Mouse (Mus musculus) hindbrain, embryonic 13.5 days (tissue): Measurements from ENCODE around the gene Pfn4. TPM values are rescaled to one million over a fixed set of nuclear protein-coding genes. Genes with fewer than 3 reads are reported as not detected.

Experiments
- ATAC-seq: fragments of 200-750 bp; cut with Nextera tagmentation; 2 replicates; pipeline ENCODE4 v1.8.0; 2017; ENCODE audit warnings: moderate TSS enrichment; ENCODE audit not compliant: low FRiP score
- H3K27ac ChIP-seq: fragments of 300-500 bp; sonication (generic); 2 replicates; pipeline ENCODE4 v1.5.1; 2015; ENCODE audit warnings: inconsistent platforms, mild to moderate bottlenecking, moderate library complexity
- H3K27me3 ChIP-seq: fragments of 300-500 bp; sonication (generic); 2 replicates; pipeline ENCODE4 v1.6.1; 2015; ENCODE audit warnings: mild to moderate bottlenecking, inconsistent platforms
- H3K36me3 ChIP-seq: fragments of 300-500 bp; sonication (generic); 2 replicates; pipeline ENCODE4 v1.6.1; 2015; ENCODE audit warnings: mild to moderate bottlenecking, inconsistent platforms
- H3K4me1 ChIP-seq: fragments of 300-500 bp; sonication (generic); replicated peaks from 2 replicates; pipeline ENCODE4 v1.6.1; 2015; ENCODE audit warnings: inconsistent platforms
- H3K4me2 ChIP-seq: fragments of 300-500 bp; sonication (generic); 2 replicates; pipeline ENCODE4 v1.6.1; 2015; ENCODE audit warnings: inconsistent platforms, mild to moderate bottlenecking, moderate library complexity
- H3K4me3 ChIP-seq: fragments of 300-500 bp; sonication (generic); 2 replicates; pipeline ENCODE4 v1.5.1; 2015; ENCODE audit warnings: mild to moderate bottlenecking, inconsistent platforms
- H3K9ac ChIP-seq: fragments of 300-500 bp; sonication (generic); 2 replicates; pipeline ENCODE4 v1.6.1; 2015; ENCODE audit warnings: mild to moderate bottlenecking, inconsistent platforms
- H3K9me3 ChIP-seq: fragments of 300-500 bp; sonication (generic); 2 replicates; pipeline ENCODE4 v1.6.1; 2016; ENCODE audit warnings: inconsistent platforms
- WGBS: fragments of 180-500 bp; shearing (Covaris S2); methylation state at CpG from one replicate; pipeline ENCODE4 v1.1.7; 2015; 5-methylcytosine and 5-hydroxymethylcytosine counted together
- polyA plus RNA-seq: library from polyadenylated mRNA; unstranded; fragments of >200 nt; fragmentation: Nextera tagmentation; extraction: Ambion mirVana; gene quantifications from 2 replicates; pipeline ENCODE4 v1.2.1, GENCODE M21; 2015

Pfn4 gene
- polyA plus RNA-seq, 1 experiment from 2014 or later = 12.0 TPM

- Histone ChIP-seq H3K9me3 (no peaks in the 10 kb centered on the region), H3K27me3 (peaks cover 5% of the 10 kb centered on the region; the same call in 1 of the 2 replicates), H3K4me2 (no peak overlapping the region), H3K9ac (no peak overlapping the region), H3K4me1 (no peaks in the 10 kb centered on the region), H3K4me3 (no peak overlapping the region), H3K27ac (no peak overlapping the region), H3K36me3 (no peaks in the 10 kb centered on the region)
- ATAC-seq = no peak
- 84% methylated on average over 4 of the region's 4 CpGs for WGBS
Observed at GRCm38 (mm10) chr12:4811036-4811435, 42.2 kb downstream of the Pfn4 start.

GRCm38 (mm10) chr12:4811705-4812104, 42.9 kb downstream of the Pfn4 start:
- peaks cover 5% of the 10 kb centered on the region; the same call in 1 of the 2 replicates for H3K27me3 ChIP-seq
- no peak overlapping the region for H3K27ac ChIP-seq
- no peaks in the 10 kb centered on the region for H3K9me3 ChIP-seq
- H3K4me1 ChIP-seq = peaks cover 6% of the 10 kb centered on the region
- no peaks in the 10 kb centered on the region for H3K36me3 ChIP-seq
- ATAC-seq = no peak
- no peak overlapping the region for H3K4me3 ChIP-seq
- no peak overlapping the region for H3K4me2 ChIP-seq
- WGBS = 76% methylated on average over 3 of the region's 3 CpGs
- no peak overlapping the region for H3K9ac ChIP-seq

- Histone ChIP-seq H3K9ac (no peak overlapping the region), H3K36me3 (no peaks in the 10 kb centered on the region), H3K9me3 (no peaks in the 10 kb centered on the region), H3K4me1 (peaks cover 12% of the 10 kb centered on the region), H3K27ac (no peak overlapping the region), H3K27me3 (peaks cover 5% of the 10 kb centered on the region; the same call in 1 of the 2 replicates), H3K4me2 (no peak overlapping the region), H3K4me3 (no peak overlapping the region)
- no peak for ATAC-seq
- WGBS = 85% methylated on average over 4 of the region's 4 CpGs
Observed at GRCm38 (mm10) chr12:4813636-4814035, 44.8 kb downstream of the Pfn4 start.

GRCm38 (mm10) chr12:4816680-4817360, 48.0 kb downstream of the Pfn4 start:
- H3K9me3 ChIP-seq = no peaks in the 10 kb centered on the region
- peaks cover 26% of the 10 kb centered on the region for H3K4me1 ChIP-seq
- H3K9ac ChIP-seq = peak overlapping the region; percentile 83
- peaks cover 15% of the 10 kb centered on the region for H3K36me3 ChIP-seq
- peaks cover 5% of the 10 kb centered on the region; the same call in 1 of the 2 replicates for H3K27me3 ChIP-seq
- peak overlapping the region; percentile 86 for H3K27ac ChIP-seq
- peak; percentile 86 for ATAC-seq
- 11% methylated on average over 24 of the region's 24 CpGs for WGBS
- H3K4me3 ChIP-seq = peak overlapping the region; percentile 72
- peak overlapping the region; percentile 66 for H3K4me2 ChIP-seq

GRCm38 (mm10) chr12:4817361-4818101, 48.7 kb downstream of the Pfn4 start, which contains the start of gene Sf3b6:
Gene Sf3b6 (plus strand): TSS chr12:4817544.
- Histone ChIP-seq H3K4me3 (peak within 1 kb of the TSS; percentile 72), H3K9ac (peak within 1 kb of the TSS; percentile 83), H3K9me3 (no peaks in the 10 kb centered on the region), H3K27me3 (peaks cover 5% of the 10 kb centered on the region; the same call in 1 of the 2 replicates), H3K4me1 (peaks cover 26% of the 10 kb centered on the region), H3K4me2 (peak within 1 kb of the TSS; percentile 80), H3K36me3 (peaks cover 22% of the 10 kb centered on the region), H3K27ac (peak within 1 kb of the TSS; percentile 86)
- under 1% methylated on average over 49 of the region's 49 CpGs for WGBS
- peak; percentile 98 for ATAC-seq

GRCm38 (mm10) chr12:4827256-4827655, 58.4 kb downstream of the Pfn4 start:
- Histone ChIP-seq H3K27me3 (no peaks in the 10 kb centered on the region), H3K4me1 (no peaks in the 10 kb centered on the region), H3K9me3 (no peaks in the 10 kb centered on the region), H3K9ac (no peak overlapping the region), H3K4me2 (no peak overlapping the region), H3K27ac (no peak overlapping the region), H3K36me3 (peaks cover 73% of the 10 kb centered on the region), H3K4me3 (no peak overlapping the region)
- WGBS = 76% methylated on average over 3 of the region's 3 CpGs
- no peak for ATAC-seq

Other genes starting within 250 kb of the Pfn4 start
- gene Itsn2, start 176.4 kb upstream of the Pfn4 start, polyA plus RNA-seq = 16.2 and 16.6 TPM in 2 replicates
- gene Gm3625, start 176.1 kb upstream of the Pfn4 start, polyA plus RNA-seq = not detected in 2 replicates
- gene Fam228a, start 30.6 kb upstream of the Pfn4 start, polyA plus RNA-seq = 0.75 and 1.1 TPM in 2 replicates
- 3.4 and 5.2 TPM in 2 replicates for gene Fam228b, start 245 bp downstream of the Pfn4 start, polyA plus RNA-seq
- 273 and 274 TPM in 2 replicates for gene Sf3b6, start 48.5 kb downstream of the Pfn4 start, polyA plus RNA-seq
- 38.3 and 38.8 TPM in 2 replicates for gene Fkbp1b, start 72.6 kb downstream of the Pfn4 start, polyA plus RNA-seq
- gene Wdcp, start 74.3 kb downstream of the Pfn4 start, polyA plus RNA-seq = 15.5 and 16.8 TPM in 2 replicates
- 2.6 and 2.8 TPM in 2 replicates for gene Mfsd2b, start 105.3 kb downstream of the Pfn4 start, polyA plus RNA-seq
- 41.4 and 42.7 TPM in 2 replicates for gene Ubxn2a, start 138.7 kb downstream of the Pfn4 start, polyA plus RNA-seq
- 13.9 and 14.8 TPM in 2 replicates for gene Atad2b, start 148.3 kb downstream of the Pfn4 start, polyA plus RNA-seq